Mouse (Mus musculus): ENCODE data around the gene Rab7. TPM values are rescaled to one million over a fixed set of nuclear protein-coding genes. Genes with fewer than 3 reads are reported as not detected.
"Not testable (repeated sequence)": the region's sequence is repeated elsewhere in the genome, so short reads cannot be mapped to it uniquely, and the experiment has no call there.

Gene Rab7
- polyA plus RNA-seq, 1 experiment = 85.0 TPM

DNA sequence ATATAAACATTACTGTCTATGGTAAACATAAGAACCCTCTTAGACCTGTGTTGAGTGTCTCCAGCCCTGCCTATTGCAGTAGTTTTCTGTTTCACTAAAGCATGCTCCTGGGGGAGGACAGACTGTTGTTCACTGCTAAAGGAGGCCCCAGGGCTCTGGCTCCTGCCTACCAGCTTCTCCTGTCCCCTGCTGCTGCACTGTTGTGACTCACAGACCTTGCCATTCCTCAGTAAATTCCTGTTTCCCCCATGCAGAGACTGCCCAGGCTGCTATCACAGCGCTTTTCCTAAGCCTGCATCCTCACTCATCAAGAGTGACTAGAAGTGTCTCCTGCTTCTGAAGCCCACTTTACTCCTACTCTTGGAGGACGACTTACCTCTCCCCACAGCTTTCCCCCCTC lies 75.0 kb downstream of the Rab7 start:
- no peaks in the 10 kb centered on the region for H3K9me3 ChIP-seq

DNA sequence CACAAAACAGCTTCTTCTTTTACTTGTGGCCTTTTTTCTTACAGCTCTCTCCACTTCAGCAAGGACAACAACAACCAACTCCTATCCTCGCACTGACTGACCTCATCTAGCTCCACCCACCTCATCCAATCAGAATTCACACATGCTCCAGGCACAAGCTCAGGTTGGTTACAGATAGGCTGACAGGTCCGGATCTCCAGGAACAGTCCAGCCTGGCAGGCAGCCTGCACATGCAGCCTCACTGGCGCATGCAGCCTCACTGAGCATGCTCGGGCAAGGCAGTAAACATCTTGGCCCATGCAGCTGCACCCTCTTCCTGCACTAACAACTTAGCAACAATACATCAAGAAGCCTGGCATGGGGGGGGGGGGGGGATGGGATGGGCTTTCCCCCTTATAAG lies 82.6 kb downstream of the Rab7 start:
- Histone ChIP-seq H3K4me3 (replicated peaks) (peak overlapping the region; percentile 33), H3K4me1 (peaks cover 44% of the 10 kb centered on the region), H3K9me3 (peaks cover 42% of the 10 kb centered on the region)
- not testable (repeated sequence) for H3K27me3 ChIP-seq (replicated peaks); H3K36me3 ChIP-seq (replicated peaks; ENCODE audit: low read length)

More for the DNA sequence above, 75.0 kb downstream of the Rab7 start:
- H3K4me3 ChIP-seq (replicated peaks) = no peak overlapping the region
- TF ChIP-seq FLI1 (IDR thresholded peaks at IDR 0.05; ENCODE audit: low read length) (no peak), GATA1 (IDR thresholded peaks at IDR 0.05; ENCODE audit: borderline replicate concordance, low read length) (no peak)
- peaks cover 11% of the 10 kb centered on the region for H3K27me3 ChIP-seq (replicated peaks)
- peaks cover 22% of the 10 kb centered on the region for H3K4me1 ChIP-seq
- no peaks in the 10 kb centered on the region for H3K36me3 ChIP-seq (replicated peaks; ENCODE audit: low read length)

Other genes starting within 250 kb of the Rab7 start
- 27.5 and 77.6 TPM in 2 replicates for gene Rab43, start 233.1 kb downstream of the Rab7 start, polyA plus RNA-seq (2012; ENCODE audit: insufficient read depth, low replicate concordance)
- 13.2 TPM in 1 of 2 replicates, not detected in the other for gene Gm45140, start 209.5 kb downstream of the Rab7 start, polyA plus RNA-seq (2012; ENCODE audit: insufficient read depth, low replicate concordance)
- 5.6 and 34.7 TPM in 2 replicates for gene Isy1, start 206.5 kb downstream of the Rab7 start, polyA plus RNA-seq (2012; ENCODE audit: insufficient read depth, low replicate concordance)
- gene Cnbp, start 194.2 kb downstream of the Rab7 start, polyA plus RNA-seq (2012; ENCODE audit: insufficient read depth, low replicate concordance) = 44.0 and 59.4 TPM in 2 replicates
- gene Copg1, start 157.5 kb downstream of the Rab7 start, polyA plus RNA-seq (2012; ENCODE audit: insufficient read depth, low replicate concordance) = 6.8 and 8.2 TPM in 2 replicates
- 1.5 TPM in 1 of 2 replicates, not detected in the other for gene Hmces, start 131.3 kb downstream of the Rab7 start, polyA plus RNA-seq (2012; ENCODE audit: insufficient read depth, low replicate concordance)
- gene H1fx, start 63.6 kb downstream of the Rab7 start, polyA plus RNA-seq (2012; ENCODE audit: insufficient read depth, low replicate concordance) = 13.7 and 33.8 TPM in 2 replicates
- 32.8 and 59.1 TPM in 2 replicates for gene Rpn1, start 39.2 kb upstream of the Rab7 start, polyA plus RNA-seq (2012; ENCODE audit: insufficient read depth, low replicate concordance)
- 160 and 266 TPM in 2 replicates for gene Gata2, start 148.6 kb upstream of the Rab7 start, polyA plus RNA-seq (2012; ENCODE audit: insufficient read depth, low replicate concordance)
- gene Dnajb8, start 177.0 kb upstream of the Rab7 start, polyA plus RNA-seq (2012; ENCODE audit: insufficient read depth, low replicate concordance) = not detected in 2 replicates

Measured in megakaryocyte, embryonic 14.5 days (primary cell).